Mouse (Mus musculus) heart, embryonic 11.5 days (tissue): ENCODE measurements around the gene Pald1. TPM values are rescaled to one million over a fixed set of nuclear protein-coding genes. Genes with fewer than 3 reads are reported as not detected.
A peak's percentile ranks its signal among the peaks of the same experiment; 100 is the strongest.

Experiments
- ATAC-seq: fragments of 200-750 bp; cut with Nextera tagmentation; replicated peaks from 2 replicates; pipeline ENCODE4 v1.8.0; 2017; ENCODE audit warnings: moderate library complexity; ENCODE audit not compliant: insufficient number of reproducible peaks, low FRiP score, low TSS enrichment
- H3K27ac ChIP-seq: fragments of 300-500 bp; sonication (generic); 2 replicates; pipeline ENCODE4 v1.5.1; 2014; ENCODE audit warnings: mild to moderate bottlenecking, low read depth, low read length
- H3K27me3 ChIP-seq: fragments of 300-500 bp; sonication (generic); 2 replicates; pipeline ENCODE4 v1.6.1; 2014; ENCODE audit warnings: mild to moderate bottlenecking, low read length, mixed read lengths; ENCODE audit not compliant: control insufficient read depth, insufficient read depth
- H3K36me3 ChIP-seq: fragments of 300-500 bp; sonication (generic); 2 replicates; pipeline ENCODE4 v1.6.1; 2014; ENCODE audit warnings: mild to moderate bottlenecking, low read length, moderate library complexity, mixed read lengths; ENCODE audit not compliant: control insufficient read depth, insufficient read depth
- H3K4me1 ChIP-seq: fragments of 300-500 bp; sonication (generic); 2 replicates; pipeline ENCODE4 v1.6.1; 2014; ENCODE audit warnings: low read length; ENCODE audit not compliant: control insufficient read depth, insufficient read depth
- H3K4me2 ChIP-seq: fragments of 300-500 bp; sonication (generic); 2 replicates; pipeline ENCODE4 v1.6.1; 2014; ENCODE audit warnings: mild to moderate bottlenecking, moderate library complexity
- H3K4me3 ChIP-seq: fragments of 300-500 bp; sonication (generic); 2 replicates; pipeline ENCODE4 v1.5.1; 2014; ENCODE audit warnings: low read depth, low read length
- H3K9ac ChIP-seq: fragments of 300-500 bp; sonication (generic); 2 replicates; pipeline ENCODE4 v1.6.1; 2014; ENCODE audit warnings: mild to moderate bottlenecking, low read depth, low read length, moderate library complexity
- H3K9me3 ChIP-seq: fragments of 300-500 bp; sonication (generic); replicated peaks from 2 replicates; pipeline ENCODE4 v1.6.1; 2016; ENCODE audit warnings: low read length; ENCODE audit not compliant: control insufficient read depth
- WGBS: fragments of 180-500 bp; shearing (Covaris S2); extraction: QIAGEN DNeasy Blood & Tissue Kit; methylation state at CpG from one replicate; pipeline ENCODE4 v1.1.7; 2014; ENCODE audit not compliant: insufficient replicate concordance; 5-methylcytosine and 5-hydroxymethylcytosine counted together
- polyA plus RNA-seq: library from polyadenylated mRNA; unstranded; fragments of >200 nt; fragmentation: Nextera tagmentation; extraction: Ambion mirVana; gene quantifications from 2 replicates; pipeline ENCODE4 v1.2.1, GENCODE M21; 2014

The Pald1 gene
- polyA plus RNA-seq, 1 experiment from 2014 or later: 17.5 TPM

DNA sequence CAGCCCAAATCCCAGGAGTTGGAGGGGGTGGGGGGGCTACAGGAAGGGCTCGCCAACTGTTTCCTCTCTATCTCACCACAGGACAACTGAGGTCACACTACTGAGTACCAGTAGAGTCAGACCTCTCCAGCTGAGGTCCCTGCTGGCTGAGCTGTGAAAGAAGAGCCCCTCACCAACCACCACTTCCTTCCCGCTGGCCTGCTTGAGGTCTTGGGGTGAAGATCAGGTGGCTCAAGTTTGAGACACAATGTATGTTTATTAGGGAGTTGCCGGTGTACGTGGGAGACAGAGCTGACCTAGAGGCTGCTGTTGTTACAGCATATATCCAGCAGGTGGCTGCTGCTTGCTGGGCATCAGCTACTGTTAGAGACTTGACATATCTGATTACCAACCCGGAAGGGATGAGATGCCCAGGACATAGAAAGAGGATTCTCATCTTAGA is 107.6 kb downstream of the Pald1 start:
- WGBS: 6% methylated on average over 5 of the region's 5 CpGs
- Histone ChIP-seq H3K4me3 (no peak overlapping the region), H3K27ac (no peak overlapping the region), H3K36me3 (no peaks in the 10 kb centered on the region), H3K4me2 (peak overlapping the region; percentile 45), H3K4me1 (peaks cover 18% of the 10 kb centered on the region), H3K9ac (peak overlapping the region; percentile 54), H3K27me3 (peaks cover 11% of the 10 kb centered on the region), H3K9me3 (no peaks in the 10 kb centered on the region)
- peak; percentile 5; the same call in 1 of the 2 replicates for ATAC-seq

DNA sequence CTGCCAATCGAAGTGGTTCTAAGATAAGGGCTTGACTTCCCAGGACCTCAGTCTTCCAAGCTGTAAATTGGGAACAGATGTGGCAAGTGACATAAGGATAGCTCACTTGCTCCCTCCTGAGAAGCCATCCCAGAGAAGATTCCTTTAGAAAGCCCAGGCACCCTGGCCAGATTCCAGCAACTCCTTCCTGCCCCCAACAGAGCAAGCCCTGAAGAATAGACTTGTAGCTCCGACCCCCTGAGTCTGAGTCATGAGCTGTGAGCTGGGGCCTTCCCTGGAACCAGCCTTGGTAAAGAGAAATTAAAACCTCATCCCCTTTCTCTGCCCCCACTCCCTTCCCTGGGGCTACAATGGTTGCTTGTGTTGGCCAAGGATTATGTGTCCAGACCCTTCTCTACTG is 108.8 kb downstream of the Pald1 start:
- Histone ChIP-seq H3K27ac (no peak overlapping the region), H3K4me1 (peaks cover 18% of the 10 kb centered on the region), H3K9me3 (no peaks in the 10 kb centered on the region), H3K27me3 (peaks cover 11% of the 10 kb centered on the region), H3K4me3 (no peak overlapping the region), H3K9ac (no peak overlapping the region), H3K36me3 (no peaks in the 10 kb centered on the region), H3K4me2 (no peak overlapping the region)
- WGBS: 45% methylated on average over 2 of the region's 2 CpGs
- ATAC-seq: no peak

DNA sequence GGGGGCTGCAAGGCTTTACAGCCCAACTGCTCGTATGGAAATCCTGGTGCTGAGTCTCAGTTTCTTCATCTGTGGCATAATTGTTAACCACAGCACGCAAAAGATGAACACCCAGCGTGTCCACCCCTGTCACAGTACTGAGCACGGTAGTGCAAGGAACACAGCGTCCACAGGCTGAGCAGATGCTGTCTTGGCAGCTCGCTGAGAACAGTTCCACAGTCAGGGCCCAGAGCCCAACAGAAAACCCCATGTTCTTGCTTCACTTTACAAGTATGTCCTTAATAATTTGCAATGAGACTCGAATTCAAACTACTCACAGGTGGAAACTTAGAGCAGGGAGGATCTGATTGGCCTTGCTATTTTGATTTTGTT is 109.5 kb downstream of the Pald1 start:
- peaks cover 18% of the 10 kb centered on the region for H3K4me1 ChIP-seq
- H3K9me3 ChIP-seq: no peaks in the 10 kb centered on the region
- H3K36me3 ChIP-seq: no peaks in the 10 kb centered on the region
- no peak overlapping the region for H3K27ac ChIP-seq
- WGBS: 55% methylated on average over 7 of the region's 7 CpGs
- H3K27me3 ChIP-seq: peaks cover 11% of the 10 kb centered on the region
- H3K9ac ChIP-seq: peak overlapping the region; percentile 62; the same call in 1 of the 2 replicates
- peak overlapping the region; percentile 57 for H3K4me3 ChIP-seq
- no peak for ATAC-seq
- H3K4me2 ChIP-seq: peak overlapping the region; percentile 95

DNA sequence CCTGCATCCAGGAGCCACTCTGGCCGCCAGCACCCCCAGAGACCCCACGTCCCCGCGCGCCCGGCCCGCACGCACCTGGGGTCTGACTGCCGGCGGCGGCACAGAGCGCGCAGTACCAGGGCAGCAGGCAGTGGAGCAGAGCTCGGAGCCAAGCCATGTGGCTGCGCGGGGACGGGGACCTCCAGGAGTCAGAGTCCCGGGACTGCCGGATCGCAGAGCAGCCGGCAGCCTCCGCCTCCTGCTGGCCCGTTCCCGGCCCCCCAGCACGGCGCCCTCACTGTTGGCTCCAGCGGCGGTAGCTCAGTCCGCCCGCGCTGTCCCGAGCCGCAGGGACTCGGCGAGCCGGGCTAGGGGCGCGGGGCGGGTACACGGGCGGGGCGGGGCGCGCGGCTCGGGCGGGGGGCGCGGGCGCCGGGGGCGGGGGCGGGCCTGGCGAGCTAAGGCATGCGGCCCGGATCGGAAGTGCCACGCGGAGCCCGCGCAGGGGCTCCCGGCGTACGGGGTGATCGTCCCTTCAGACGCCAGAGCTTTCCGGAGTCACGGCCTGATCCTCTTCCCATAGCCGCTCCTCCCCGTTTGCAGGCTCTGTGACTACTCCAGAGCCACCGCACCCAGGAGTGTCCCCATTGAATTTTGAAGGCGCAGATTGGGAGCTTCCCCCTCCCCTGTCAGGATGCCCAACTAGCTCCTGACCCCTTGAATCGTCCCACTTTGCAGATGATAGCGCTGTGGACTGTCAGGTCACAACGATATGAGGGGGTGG is 110.1 kb downstream of the Pald1 start, which contains the start of gene Adamts14:
Gene Adamts14, minus strand, starts transcription at position 358 of the 763 bp plus-strand sequence.
- Histone ChIP-seq H3K4me1 (peaks cover 18% of the 10 kb centered on the region), H3K36me3 (no peaks in the 10 kb centered on the region), H3K27me3 (peaks cover 11% of the 10 kb centered on the region), H3K4me2 (peak within 1 kb of the TSS; percentile 95), H3K9ac (peak within 1 kb of the TSS; percentile 62), H3K4me3 (peak within 1 kb of the TSS; percentile 57), H3K27ac (peak within 1 kb of the TSS; percentile 6; the same call in 1 of the 2 replicates), H3K9me3 (no peaks in the 10 kb centered on the region)
- WGBS: 1% methylated on average over 54 of the region's 75 CpGs
- peak; percentile 43 for ATAC-seq

DNA sequence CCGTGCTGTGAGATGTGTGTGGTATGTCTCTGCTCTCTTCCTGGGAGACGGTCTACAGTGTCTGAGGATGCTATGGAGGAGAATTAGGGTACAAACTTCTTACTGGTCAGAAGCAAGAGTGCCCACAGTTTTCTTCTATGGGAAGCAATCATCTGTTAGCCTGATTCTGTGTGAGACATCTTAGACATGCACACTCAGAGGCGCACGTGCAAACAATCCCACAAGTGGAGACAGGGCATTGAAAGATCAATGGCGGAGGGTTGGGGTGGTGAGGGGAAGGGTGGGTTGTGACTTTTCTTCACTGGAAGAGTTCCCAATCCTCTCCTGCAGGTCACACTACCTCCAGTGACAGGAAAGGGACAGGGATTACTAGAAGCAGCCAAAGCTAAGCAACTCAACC is 110.7 kb downstream of the Pald1 start:
- peaks cover 11% of the 10 kb centered on the region for H3K27me3 ChIP-seq
- H3K9ac ChIP-seq: peak overlapping the region; percentile 62
- peak overlapping the region; percentile 95 for H3K4me2 ChIP-seq
- H3K4me1 ChIP-seq: peaks cover 18% of the 10 kb centered on the region
- H3K36me3 ChIP-seq: no peaks in the 10 kb centered on the region
- no peak overlapping the region for H3K27ac ChIP-seq
- H3K4me3 ChIP-seq: peak overlapping the region; percentile 57
- no peak for ATAC-seq
- WGBS: 35% methylated on average over 5 of the region's 5 CpGs
- no peaks in the 10 kb centered on the region for H3K9me3 ChIP-seq

DNA sequence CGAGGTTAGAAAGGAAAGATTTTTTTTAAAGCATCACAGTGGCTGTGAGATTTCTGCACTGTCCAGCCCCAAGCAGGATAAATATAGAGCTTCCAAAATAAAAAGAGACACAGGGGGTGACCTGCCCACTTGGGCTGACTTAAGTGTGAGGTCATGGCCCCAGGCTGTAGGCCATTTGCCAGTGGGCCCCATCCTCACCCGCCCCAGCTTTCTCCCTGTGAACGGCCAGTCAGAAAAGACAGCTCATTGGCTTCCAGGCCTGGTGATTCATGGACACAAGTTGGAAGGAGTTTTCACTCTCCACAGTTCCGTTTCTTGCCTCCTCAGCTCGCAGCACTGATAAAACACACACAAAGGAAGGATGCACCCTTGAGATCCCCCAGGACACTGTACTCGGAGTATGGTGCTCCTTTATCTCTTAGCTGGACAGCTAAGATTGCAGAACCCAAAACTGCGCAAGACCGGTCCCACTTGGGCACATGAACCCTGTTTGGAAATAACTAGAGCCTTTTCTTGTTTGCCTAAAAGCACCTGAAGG is 111.2 kb downstream of the Pald1 start:
- Histone ChIP-seq H3K27ac (0 out of 2 replicates have a peak overlapping the region, but pooled peaks have one; percentile 6), H3K9me3 (no peaks in the 10 kb centered on the region)

More for the DNA sequence above, 111.2 kb downstream of the Pald1 start:
- H3K4me2 ChIP-seq: peak overlapping the region; percentile 95
- WGBS: 29% methylated on average over 8 of the region's 8 CpGs
- peaks cover 11% of the 10 kb centered on the region for H3K27me3 ChIP-seq
- 0 out of 2 replicates have a peak overlapping the region, but pooled peaks have one; percentile 57 for H3K4me3 ChIP-seq
- no peak overlapping the region for H3K9ac ChIP-seq
- H3K36me3 ChIP-seq: no peaks in the 10 kb centered on the region
- no peak for ATAC-seq
- peaks cover 18% of the 10 kb centered on the region for H3K4me1 ChIP-seq

Other genes starting within 250 kb of the Pald1 start
- 32.6 and 41.8 TPM in 2 replicates for gene Sgpl1, start 235.8 kb downstream of the Pald1 start, polyA plus RNA-seq
- gene Tbata, start 211.6 kb downstream of the Pald1 start, polyA plus RNA-seq: not detected in 2 replicates
- 0.59 and 0.64 TPM in 2 replicates for gene Adamts14, start 110.1 kb downstream of the Pald1 start, polyA plus RNA-seq
- 0.10 TPM in 1 of 2 replicates, not detected in the other for gene Prf1, start 85.7 kb downstream of the Pald1 start, polyA plus RNA-seq
- gene Nodal, start 34.4 kb upstream of the Pald1 start, polyA plus RNA-seq: not detected in 2 replicates
- 21.2 and 28.6 TPM in 2 replicates for gene Eif4ebp2, start 69.1 kb upstream of the Pald1 start, polyA plus RNA-seq
- gene Lrrc20, start 92.3 kb upstream of the Pald1 start, polyA plus RNA-seq: 12.1 and 14.8 TPM in 2 replicates
- gene Npffr1, start 212.0 kb upstream of the Pald1 start, polyA plus RNA-seq: 0.13 and 0.15 TPM in 2 replicates